Mouse (Mus musculus) adrenal gland, adult 2 months (tissue): ENCODE measurements around the gene Flnb. TPM values are rescaled to one million over a fixed set of nuclear protein-coding genes. Genes with fewer than 3 reads are reported as not detected.

ENCODE experiments used
- DNase-seq: peaks from one replicate; pipeline ENCODE4 v3.0.0; 2021
- polyA plus RNA-seq: library from polyadenylated mRNA; depleted of rRNA; stranded (reverse); fragments of >200 nt; gene quantifications from 2 replicates; pipeline ENCODE4 v1.2.3, GENCODE M21; 2012
- total RNA-seq, 2 experiments: library from RNA; stranded (reverse); gene quantifications; 2 replicates each; pipeline ENCODE4 v1.2.3; 2021

Flnb gene
- total and polyA plus RNA-seq, 3 experiments = 8.8 to 44.9 (median 40.8) TPM

- no peak for DNase-seq
Measured at GRCm38 (mm10) chr14:7900481-7901049, 82.8 kb downstream of the Flnb start.

GRCm38 (mm10) chr14:7901484-7902240 is 83.9 kb downstream of the Flnb start:
- no peak for DNase-seq

- no peak for DNase-seq
Measured at GRCm38 (mm10) chr14:7907058-7907457, 89.3 kb downstream of the Flnb start.

- no peak for DNase-seq
Measured at GRCm38 (mm10) chr14:7909472-7909871, 91.7 kb downstream of the Flnb start.

GRCm38 (mm10) chr14:7913842-7914241 is 96.1 kb downstream of the Flnb start:
- no peak for DNase-seq

GRCm38 (mm10) chr14:7914461-7914860 is 96.7 kb downstream of the Flnb start:
- DNase-seq = no peak

- no peak for DNase-seq
Measured at GRCm38 (mm10) chr14:7918150-7918991, 100.6 kb downstream of the Flnb start.

- no peak for DNase-seq
Measured at GRCm38 (mm10) chr14:7919309-7919708, 101.6 kb downstream of the Flnb start.

- no peak for DNase-seq
Measured at GRCm38 (mm10) chr14:7919921-7920320, 102.2 kb downstream of the Flnb start.

- no peak for DNase-seq
Measured at GRCm38 (mm10) chr14:7921459-7921858, 103.7 kb downstream of the Flnb start.

- no peak for DNase-seq
Measured at GRCm38 (mm10) chr14:7923635-7924034, 105.9 kb downstream of the Flnb start.

- DNase-seq = no peak
Measured at GRCm38 (mm10) chr14:7928362-7928761, 110.6 kb downstream of the Flnb start.

GRCm38 (mm10) chr14:7929029-7929428 is 111.3 kb downstream of the Flnb start:
- DNase-seq = no peak

- no peak for DNase-seq
Measured at GRCm38 (mm10) chr14:7932151-7932550, 114.4 kb downstream of the Flnb start.

- peak; percentile 60 for DNase-seq
Measured at GRCm38 (mm10) chr14:7934166-7934565, 116.4 kb downstream of the Flnb start.

- DNase-seq = no peak
Measured at GRCm38 (mm10) chr14:7937052-7937630, 119.4 kb downstream of the Flnb start.

GRCm38 (mm10) chr14:7938809-7939784 is 121.3 kb downstream of the Flnb start:
- no peak for DNase-seq

GRCm38 (mm10) chr14:7941413-7941812 is 123.7 kb downstream of the Flnb start:
- no peak for DNase-seq

GRCm38 (mm10) chr14:7943101-7943800 is 125.5 kb downstream of the Flnb start:
- peak; percentile 79 for DNase-seq

GRCm38 (mm10) chr14:7943801-7944135 is 126.0 kb downstream of the Flnb start:
- peak; percentile 67 for DNase-seq
